Comparison of ENCODE assay signal across 18 mouse cellular contexts in genomic region chr5:118516470-118516869, GRCm38 (mm10). TPM values are rescaled to one million over a fixed set of nuclear protein-coding genes. Genes with fewer than 3 reads are reported as not detected.
DNase-seq lines count a peak whose midpoint lies in the region; ATAC-seq and TF ChIP-seq lines count a peak whose summit lies in the region.
"Had no signal": no experiment of that assay in that cellular context is flagged by ENCODE, and none has a peak within 500 bp of the region (broad histone marks: within the 10 kb centered on the region; RNA-seq: fewer than 3 reads in every experiment).

No protein-coding gene starts in this region.

- no peak for TF ChIP-seq CTCF in E14TG2a.4 (conservative IDR thresholded peaks at IDR 0.05; ENCODE audit: low read length)

- 0 out of 2 replicates have a peak, but pooled peaks cover 2% of the 10 kb centered on the region for H3K27me3 ChIP-seq in heart, embryonic 15.5 days
- H3K27me3 ChIP-seq in heart, embryonic 12.5 days (replicated peaks): peaks cover 8% of the 10 kb centered on the region; the same call in 1 of the 2 replicates
- no peaks in the 10 kb centered on the region for H3K27me3 ChIP-seq in E14TG2a.4 (ENCODE audit: insufficient read depth, low read length)
- H3K27me3 ChIP-seq in limb, embryonic 15.5 days: no peaks in the 10 kb centered on the region
- H3K27me3 ChIP-seq in forebrain, embryonic 15.5 days: no peaks in the 10 kb centered on the region

- ATAC-seq in heart, embryonic 15.5 days (replicated peaks; ENCODE audit: insufficient number of reproducible peaks, insufficient read depth, low FRiP score, low read depth): no peak
- no peak for ATAC-seq in heart, embryonic 12.5 days (ENCODE audit: insufficient number of reproducible peaks, low FRiP score)
- ATAC-seq in limb, embryonic 15.5 days (ENCODE audit: insufficient number of reproducible peaks, low FRiP score, low TSS enrichment, low read depth): no peak
- ATAC-seq in forebrain, embryonic 15.5 days (replicated peaks): no peak
- ATAC-seq: hindbrain, embryonic 16.5 days had no signal

- peak overlapping the region; percentile 69; the same call in 1 of the 2 replicates for H3K27ac ChIP-seq in heart, embryonic 15.5 days
- no peak overlapping the region for H3K27ac ChIP-seq in heart, embryonic 12.5 days (ENCODE audit: poor library complexity, severe bottlenecking)
- peak overlapping the region; percentile 92 for H3K27ac ChIP-seq in limb, embryonic 15.5 days
- H3K27ac ChIP-seq in forebrain, embryonic 15.5 days (replicated peaks): no peak overlapping the region
- H3K27ac ChIP-seq: liver, embryonic 14.5 days had no signal

- no peak overlapping the region for H3K4me2 ChIP-seq in heart, embryonic 15.5 days
- H3K4me2 ChIP-seq in heart, embryonic 12.5 days: no peak overlapping the region
- H3K4me2 ChIP-seq in limb, embryonic 15.5 days: no peak overlapping the region
- no peak overlapping the region for H3K4me2 ChIP-seq in forebrain, embryonic 15.5 days (replicated peaks)

- 53% methylated on average over 6 of the region's 6 CpGs for WGBS in heart, embryonic 15.5 days
- WGBS in heart, embryonic 12.5 days: 36% methylated on average over 6 of the region's 6 CpGs
- WGBS in limb, embryonic 15.5 days: 31% methylated on average over 6 of the region's 6 CpGs
- 51% methylated on average over 6 of the region's 6 CpGs for WGBS in forebrain, embryonic 15.5 days

- H3K9me3 ChIP-seq in heart, embryonic 15.5 days (replicated peaks): no peaks in the 10 kb centered on the region
- no peaks in the 10 kb centered on the region for H3K9me3 ChIP-seq in heart, embryonic 12.5 days (replicated peaks)
- H3K9me3 ChIP-seq in E14TG2a.4 (ENCODE audit: low read length): no peaks in the 10 kb centered on the region
- no peaks in the 10 kb centered on the region for H3K9me3 ChIP-seq in limb, embryonic 15.5 days
- H3K9me3 ChIP-seq in forebrain, embryonic 15.5 days: no peaks in the 10 kb centered on the region
- H3K9me3 ChIP-seq: forebrain, embryonic 12.5 days; megakaryocyte, embryonic 14.5 days had no signal

- intact Hi-C loops in left cerebral cortex, postnatal 25 days (cut with DNase I): no loop called here

- DNase-seq in embryo, embryonic 9.5 days (ENCODE audit: extremely low spot score): peak; percentile 35
- DNase-seq in left cerebral cortex, postnatal 25 days (ENCODE audit: low spot score in 2 of 2): no peak
- no peak for DNase-seq in heart, adult 11 months
- DNase-seq: adrenal gland, postnatal 10 days; gastrocnemius, postnatal 36 days; heart, postnatal 10 days; kidney, postnatal 10 days; right cerebral cortex, postnatal 25 days; thymus, postnatal 36 days had no signal

- H3K9ac ChIP-seq in heart, embryonic 15.5 days: no peak overlapping the region
- H3K9ac ChIP-seq in heart, embryonic 12.5 days: no peak overlapping the region
- H3K9ac ChIP-seq in limb, embryonic 15.5 days: no peak overlapping the region
- H3K9ac ChIP-seq in forebrain, embryonic 15.5 days (replicated peaks): no peak overlapping the region
- H3K9ac ChIP-seq: forebrain, embryonic 12.5 days; liver, embryonic 14.5 days had no signal

- peaks cover 27% of the 10 kb centered on the region for H3K4me1 ChIP-seq in heart, embryonic 15.5 days (replicated peaks)
- H3K4me1 ChIP-seq in heart, embryonic 12.5 days (replicated peaks): peaks cover 36% of the 10 kb centered on the region
- peaks cover 92% of the 10 kb centered on the region for H3K4me1 ChIP-seq in E14TG2a.4 (replicated peaks; ENCODE audit: low read depth, low read length)
- peaks cover 58% of the 10 kb centered on the region for H3K4me1 ChIP-seq in limb, embryonic 15.5 days
- peaks cover 40% of the 10 kb centered on the region for H3K4me1 ChIP-seq in forebrain, embryonic 15.5 days

- no peaks in the 10 kb centered on the region for H3K36me3 ChIP-seq in heart, embryonic 15.5 days
- no peaks in the 10 kb centered on the region for H3K36me3 ChIP-seq in heart, embryonic 12.5 days
- H3K36me3 ChIP-seq in E14TG2a.4 (ENCODE audit: insufficient read depth, low read length): no peaks in the 10 kb centered on the region
- H3K36me3 ChIP-seq in limb, embryonic 15.5 days: no peaks in the 10 kb centered on the region
- H3K36me3 ChIP-seq in forebrain, embryonic 15.5 days: no peaks in the 10 kb centered on the region
- H3K36me3 ChIP-seq: forebrain, embryonic 12.5 days had no signal

- H3K4me3 ChIP-seq in heart, embryonic 15.5 days: no peak overlapping the region
- no peak overlapping the region for H3K4me3 ChIP-seq in heart, embryonic 12.5 days
- peak overlapping the region; percentile 37 for H3K4me3 ChIP-seq in E14TG2a.4 (replicated peaks; ENCODE audit: low read length)
- no peak overlapping the region for H3K4me3 ChIP-seq in limb, embryonic 15.5 days
- no peak overlapping the region for H3K4me3 ChIP-seq in forebrain, embryonic 15.5 days
- H3K4me3 ChIP-seq: forebrain, embryonic 12.5 days; megakaryocyte, embryonic 14.5 days had no signal

RNA-seq across cellular contexts. Expression of gene Med13l, which starts 44.0 kb away (rescaled TPM):
- 6.1 and 8.2 TPM in 2 replicates for polyA plus RNA-seq in heart, embryonic 15.5 days (2015; fragmentation: Nextera tagmentation; extraction: Ambion mirVana)
- 10.0 and 10.8 TPM in 2 replicates for polyA plus RNA-seq in heart, embryonic 12.5 days (2016; fragmentation: Nextera tagmentation; extraction: Ambion mirVana)
- polyA plus RNA-seq in limb, embryonic 15.5 days (2015; fragmentation: Nextera tagmentation; extraction: Ambion mirVana): 14.3 and 16.5 TPM in 2 replicates
- polyA plus RNA-seq in forebrain, embryonic 15.5 days (2015; fragmentation: Nextera tagmentation; extraction: Ambion mirVana): 23.7 and 23.9 TPM in 2 replicates
- 100 to 1,000 TPM; 101 to 104 TPM for total RNA-seq in left cerebral cortex, postnatal 25 days (2021)

Comparison
In these comparisons a context has a peak if more than half of its experiments do, and no peak if none do; other contexts are left out.
1. H3K27ac ChIP-seq: peak in heart, embryonic 15.5 days (single experiment) and limb, embryonic 15.5 days (single experiment); none in heart, embryonic 12.5 days (single experiment) and forebrain, embryonic 15.5 days (single experiment).